Mouse (Mus musculus): ENCODE data around the gene Fam241a.

Fam241a gene

GRCm38 (mm10) chr3:127862479-127862878 lies 33.6 kb downstream of the Fam241a start:
- no peaks in the 10 kb centered on the region for H3K27me3 ChIP-seq (ENCODE audit: control insufficient read depth, insufficient read depth, low read length, poor library complexity, severe bottlenecking)
- no peak for DNase-seq (ENCODE audit: low read depth, low spot score)
- no peaks in the 10 kb centered on the region for H3K36me3 ChIP-seq (ENCODE audit: control insufficient read depth, insufficient read depth, low read length, poor library complexity, severe bottlenecking)

GRCm38 (mm10) chr3:127861340-127861739 lies 34.8 kb downstream of the Fam241a start:
- H3K36me3 ChIP-seq (ENCODE audit: control insufficient read depth, insufficient read depth, low read length, poor library complexity, severe bottlenecking) = no peaks in the 10 kb centered on the region
- no peak for DNase-seq (ENCODE audit: low read depth, low spot score)
- no peaks in the 10 kb centered on the region for H3K27me3 ChIP-seq (ENCODE audit: control insufficient read depth, insufficient read depth, low read length, poor library complexity, severe bottlenecking)

GRCm38 (mm10) chr3:127853431-127854206 lies 42.5 kb downstream of the Fam241a start:
- no peaks in the 10 kb centered on the region for H3K27me3 ChIP-seq (ENCODE audit: control insufficient read depth, insufficient read depth, low read length, poor library complexity, severe bottlenecking)
- DNase-seq (ENCODE audit: low read depth, low spot score) = peak; percentile 75
- H3K36me3 ChIP-seq (ENCODE audit: control insufficient read depth, insufficient read depth, low read length, poor library complexity, severe bottlenecking) = no peaks in the 10 kb centered on the region

GRCm38 (mm10) chr3:127852722-127853121 lies 43.4 kb downstream of the Fam241a start:
- DNase-seq (ENCODE audit: low read depth, low spot score) = no peak
- Histone ChIP-seq H3K27me3 (ENCODE audit: control insufficient read depth, insufficient read depth, low read length, poor library complexity, severe bottlenecking) (no peaks in the 10 kb centered on the region), H3K36me3 (ENCODE audit: control insufficient read depth, insufficient read depth, low read length, poor library complexity, severe bottlenecking) (no peaks in the 10 kb centered on the region)

GRCm38 (mm10) chr3:127850776-127851646 lies 45.1 kb downstream of the Fam241a start:
- no peaks in the 10 kb centered on the region for H3K36me3 ChIP-seq (ENCODE audit: control insufficient read depth, insufficient read depth, low read length, poor library complexity, severe bottlenecking)
- H3K27me3 ChIP-seq (ENCODE audit: control insufficient read depth, insufficient read depth, low read length, poor library complexity, severe bottlenecking) = no peaks in the 10 kb centered on the region

GRCm38 (mm10) chr3:127849922-127850321 lies 46.2 kb downstream of the Fam241a start:
- DNase-seq (ENCODE audit: low read depth, low spot score) = no peak
- H3K36me3 ChIP-seq (ENCODE audit: control insufficient read depth, insufficient read depth, low read length, poor library complexity, severe bottlenecking) = no peaks in the 10 kb centered on the region

More at GRCm38 (mm10) chr3:127850776-127851646, 45.1 kb downstream of the Fam241a start:
- DNase-seq (ENCODE audit: low read depth, low spot score) = no peak

GRCm38 (mm10) chr3:127848088-127848808 lies 47.9 kb downstream of the Fam241a start:
- no peaks in the 10 kb centered on the region for H3K36me3 ChIP-seq (ENCODE audit: control insufficient read depth, insufficient read depth, low read length, poor library complexity, severe bottlenecking)
- no peak for DNase-seq (ENCODE audit: low read depth, low spot score)
- H3K27me3 ChIP-seq (ENCODE audit: control insufficient read depth, insufficient read depth, low read length, poor library complexity, severe bottlenecking) = no peaks in the 10 kb centered on the region

More at GRCm38 (mm10) chr3:127849922-127850321, 46.2 kb downstream of the Fam241a start:
- H3K27me3 ChIP-seq (ENCODE audit: control insufficient read depth, insufficient read depth, low read length, poor library complexity, severe bottlenecking) = no peaks in the 10 kb centered on the region

- no peaks in the 10 kb centered on the region for H3K27me3 ChIP-seq (ENCODE audit: control insufficient read depth, insufficient read depth, low read length, poor library complexity, severe bottlenecking)
- DNase-seq (ENCODE audit: low read depth, low spot score) = no peak
- no peaks in the 10 kb centered on the region for H3K36me3 ChIP-seq (ENCODE audit: control insufficient read depth, insufficient read depth, low read length, poor library complexity, severe bottlenecking)
Observed at GRCm38 (mm10) chr3:127843941-127844327, 52.2 kb downstream of the Fam241a start.

GRCm38 (mm10) chr3:127843324-127843940 lies 52.7 kb downstream of the Fam241a start:
- DNase-seq (ENCODE audit: low read depth, low spot score) = no peak
- Histone ChIP-seq H3K27me3 (ENCODE audit: control insufficient read depth, insufficient read depth, low read length, poor library complexity, severe bottlenecking) (no peaks in the 10 kb centered on the region), H3K36me3 (ENCODE audit: control insufficient read depth, insufficient read depth, low read length, poor library complexity, severe bottlenecking) (no peaks in the 10 kb centered on the region)

GRCm38 (mm10) chr3:127841926-127842325 lies 54.2 kb downstream of the Fam241a start:
- Histone ChIP-seq H3K27me3 (ENCODE audit: control insufficient read depth, insufficient read depth, low read length, poor library complexity, severe bottlenecking) (no peaks in the 10 kb centered on the region), H3K36me3 (ENCODE audit: control insufficient read depth, insufficient read depth, low read length, poor library complexity, severe bottlenecking) (no peaks in the 10 kb centered on the region)
- DNase-seq (ENCODE audit: low read depth, low spot score) = no peak

GRCm38 (mm10) chr3:127837972-127838644 lies 58.0 kb downstream of the Fam241a start:
- Histone ChIP-seq H3K27me3 (ENCODE audit: control insufficient read depth, insufficient read depth, low read length, poor library complexity, severe bottlenecking) (no peaks in the 10 kb centered on the region), H3K36me3 (ENCODE audit: control insufficient read depth, insufficient read depth, low read length, poor library complexity, severe bottlenecking) (no peaks in the 10 kb centered on the region)
- no peak for DNase-seq (ENCODE audit: low read depth, low spot score)

- no peaks in the 10 kb centered on the region for H3K27me3 ChIP-seq (ENCODE audit: control insufficient read depth, insufficient read depth, low read length, poor library complexity, severe bottlenecking)
- peak; percentile 96 for DNase-seq (ENCODE audit: low read depth, low spot score)
- H3K36me3 ChIP-seq (ENCODE audit: control insufficient read depth, insufficient read depth, low read length, poor library complexity, severe bottlenecking) = no peaks in the 10 kb centered on the region
Observed at GRCm38 (mm10) chr3:127837154-127837865, 58.8 kb downstream of the Fam241a start, which contains the start of gene Ap1ar. Gene Ap1ar (minus strand): TSS chr3:127837523.

- H3K27me3 ChIP-seq (ENCODE audit: control insufficient read depth, insufficient read depth, low read length, poor library complexity, severe bottlenecking) = no peaks in the 10 kb centered on the region
- DNase-seq (ENCODE audit: low read depth, low spot score) = peak; percentile 19
- H3K36me3 ChIP-seq (ENCODE audit: control insufficient read depth, insufficient read depth, low read length, poor library complexity, severe bottlenecking) = no peaks in the 10 kb centered on the region
Observed at GRCm38 (mm10) chr3:127836798-127837153, 59.3 kb downstream of the Fam241a start.
